Mouse (Mus musculus) ES-Bruce4 (cell line): ENCODE measurements around the gene Cdc20.

Experiments used
- CTCF ChIP-seq: IDR thresholded peaks from one replicate; pipeline ENCODE4 v1.8.1; 2011; ENCODE audit warnings: low read depth, low read length
- EP300 ChIP-seq: IDR thresholded peaks from 2 replicates; pipeline ENCODE4 v1.6.1; 2011; ENCODE audit warnings: low read depth, low read length; ENCODE audit not compliant: insufficient read depth
- POLR2A ChIP-seq: IDR thresholded peaks from one replicate; pipeline ENCODE4 v1.8.1; 2011; ENCODE audit warnings: low read length; ENCODE audit not compliant: insufficient read depth

GRCm38 (mm10) chr4:118446415-118447153 lies 9.4 kb upstream of the Cdc20 start:
- TF ChIP-seq CTCF (no peak), POLR2A (no peak), EP300 (no peak)
